Mouse (Mus musculus) neural tube, embryonic 11.5 days (tissue): ENCODE measurements at regions not wholly inside any gene's neighbourhood (a gene's known extent, or its start where the extent isn't known, plus 50 kb on each side); places are given as distances from the start of the nearest gene placed in this dataset.
A peak's percentile ranks its signal among the peaks of the same experiment; 100 is the strongest.

ENCODE experiments used
- ATAC-seq: fragments of 200-750 bp; cut with Nextera tagmentation; 2 replicates; pipeline ENCODE4 v1.8.0; 2017; ENCODE audit warnings: moderate number of reproducible peaks, mild to moderate bottlenecking, moderate TSS enrichment, moderate library complexity; ENCODE audit not compliant: insufficient read depth, low FRiP score, low TSS enrichment
- DNase-seq: peaks from one replicate; pipeline ENCODE4 v3.0.0-alpha.2; 2015; ENCODE audit warnings: low spot score
- H3K27ac ChIP-seq: fragments of 300-500 bp; sonication (generic); 2 replicates; pipeline ENCODE4 v1.5.1; 2014; ENCODE audit warnings: low read depth, mild to moderate bottlenecking, low read length
- H3K27me3 ChIP-seq: fragments of 300-500 bp; sonication (generic); 2 replicates; pipeline ENCODE4 v1.6.1; 2014; ENCODE audit warnings: mild to moderate bottlenecking, low read length, mixed read lengths; ENCODE audit not compliant: control insufficient read depth, insufficient read depth
- H3K36me3 ChIP-seq: fragments of 300-500 bp; sonication (generic); 2 replicates; pipeline ENCODE4 v1.6.1; 2014; ENCODE audit warnings: mild to moderate bottlenecking, low read length, moderate library complexity, mixed read lengths; ENCODE audit not compliant: control insufficient read depth, insufficient read depth
- H3K4me1 ChIP-seq: fragments of 300-500 bp; sonication (generic); 2 replicates; pipeline ENCODE4 v1.6.1; 2014; ENCODE audit warnings: low read length, mixed read lengths; ENCODE audit not compliant: control insufficient read depth, insufficient read depth
- H3K4me2 ChIP-seq: fragments of 300-500 bp; sonication (generic); 2 replicates; pipeline ENCODE4 v1.6.1; 2014; ENCODE audit warnings: low read depth, mild to moderate bottlenecking, moderate library complexity
- H3K4me3 ChIP-seq: fragments of 300-500 bp; sonication (generic); 2 replicates; pipeline ENCODE4 v1.5.1; 2014; ENCODE audit warnings: low read depth, low read length
- H3K9ac ChIP-seq: fragments of 300-500 bp; sonication (generic); 2 replicates; pipeline ENCODE4 v1.6.1; 2014; ENCODE audit warnings: mild to moderate bottlenecking, low read length
- H3K9me3 ChIP-seq: fragments of 300-500 bp; sonication (generic); 2 replicates; pipeline ENCODE4 v1.6.1; 2016; ENCODE audit warnings: low read length; ENCODE audit not compliant: control insufficient read depth
- WGBS: fragments of 180-500 bp; shearing (Covaris S2); extraction: QIAGEN DNeasy Blood & Tissue Kit; methylation state at CpG from one replicate; pipeline ENCODE4 v1.1.7; 2014; 5-methylcytosine and 5-hydroxymethylcytosine counted together

DNA sequence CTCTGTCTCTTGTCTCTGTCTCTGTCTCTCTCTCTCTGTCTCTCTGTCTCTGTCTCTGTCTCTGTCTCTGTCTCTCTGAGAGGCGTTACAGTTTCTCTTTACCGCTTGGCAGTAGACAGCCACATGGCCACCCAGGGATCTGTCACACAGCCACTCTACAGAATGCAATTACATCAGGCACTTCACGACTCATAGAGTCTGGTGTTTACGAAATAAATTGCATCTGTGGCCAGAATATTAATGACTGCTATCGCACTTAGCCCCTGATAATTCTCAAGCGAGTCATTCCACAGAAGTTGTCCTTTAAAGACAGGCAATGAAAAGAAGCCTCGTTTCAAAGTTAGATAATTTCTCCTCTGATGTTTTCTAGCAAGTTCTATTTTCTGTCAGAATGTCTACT is 170.9 kb upstream of the Phyhipl start:
- no peak overlapping the region for H3K9ac ChIP-seq
- no peak overlapping the region for H3K4me3 ChIP-seq
- no peak overlapping the region for H3K4me2 ChIP-seq
- H3K36me3 ChIP-seq, result no peaks in the 10 kb centered on the region
- ATAC-seq (no peak), DNase-seq (no peak)
- no peaks in the 10 kb centered on the region for H3K9me3 ChIP-seq
- no peaks in the 10 kb centered on the region for H3K4me1 ChIP-seq
- no peaks in the 10 kb centered on the region for H3K27me3 ChIP-seq
- H3K27ac ChIP-seq, result no peak overlapping the region
- 83% methylated on average over 7 of the region's 7 CpGs for WGBS

DNA sequence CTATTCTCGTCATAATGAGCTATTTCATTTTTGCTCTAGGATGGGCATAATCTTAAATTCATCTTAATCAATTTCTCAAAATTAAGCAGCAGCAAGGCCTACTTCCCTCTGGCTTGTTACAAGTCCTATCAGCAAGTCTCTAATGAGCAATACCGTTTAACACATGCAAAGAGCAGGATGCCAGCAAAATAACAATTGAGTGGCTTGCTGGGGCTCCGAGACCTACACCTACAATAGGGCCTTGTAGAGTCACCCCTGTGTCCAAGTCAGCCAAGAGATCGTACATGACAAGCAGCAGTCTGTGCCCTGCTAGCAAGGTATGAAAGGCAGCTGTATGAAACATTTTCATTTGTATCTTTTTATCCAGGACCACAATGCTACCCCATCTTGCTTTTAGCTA is 169.7 kb upstream of the Phyhipl start:
- H3K9ac ChIP-seq, result no peak overlapping the region
- ATAC-seq, result no peak
- WGBS, result 82% methylated on average over 4 of the region's 4 CpGs

DNA sequence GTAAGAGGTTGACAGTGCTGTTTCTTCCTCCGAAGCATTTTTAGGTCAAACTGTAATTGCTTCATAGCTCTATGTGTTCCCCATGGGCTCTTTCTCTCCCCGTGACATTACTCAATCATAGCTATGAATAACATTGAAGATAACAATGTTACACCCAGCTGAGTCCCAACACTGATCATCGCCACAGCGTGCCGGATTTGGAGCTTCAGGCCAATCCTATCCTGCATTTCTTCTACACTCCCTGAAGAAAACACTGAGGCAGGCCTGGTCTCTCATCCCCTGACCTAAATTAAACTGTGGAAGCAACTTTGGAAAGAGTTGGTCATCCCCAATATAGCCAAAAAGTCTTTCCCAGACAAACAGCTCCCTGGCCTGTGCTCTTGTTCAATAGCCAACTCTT is 168.7 kb upstream of the Phyhipl start:
- H3K27me3 ChIP-seq, result no peaks in the 10 kb centered on the region
- H3K9me3 ChIP-seq, result no peaks in the 10 kb centered on the region
- ATAC-seq, result no peak
- H3K27ac ChIP-seq, result no peak overlapping the region
- H3K9ac ChIP-seq, result no peak overlapping the region
- no peak overlapping the region for H3K4me3 ChIP-seq
- WGBS, result 91% methylated on average over 5 of the region's 5 CpGs
- no peaks in the 10 kb centered on the region for H3K4me1 ChIP-seq
- no peaks in the 10 kb centered on the region for H3K36me3 ChIP-seq
- DNase-seq, result no peak
- no peak overlapping the region for H3K4me2 ChIP-seq

More for the DNA sequence above, 169.7 kb upstream of the Phyhipl start:
- Histone ChIP-seq H3K9me3 (no peaks in the 10 kb centered on the region), H3K36me3 (no peaks in the 10 kb centered on the region), H3K27ac (no peak overlapping the region), H3K4me2 (no peak overlapping the region), H3K27me3 (no peaks in the 10 kb centered on the region), H3K4me3 (no peak overlapping the region), H3K4me1 (no peaks in the 10 kb centered on the region)
- DNase-seq, result no peak

DNA sequence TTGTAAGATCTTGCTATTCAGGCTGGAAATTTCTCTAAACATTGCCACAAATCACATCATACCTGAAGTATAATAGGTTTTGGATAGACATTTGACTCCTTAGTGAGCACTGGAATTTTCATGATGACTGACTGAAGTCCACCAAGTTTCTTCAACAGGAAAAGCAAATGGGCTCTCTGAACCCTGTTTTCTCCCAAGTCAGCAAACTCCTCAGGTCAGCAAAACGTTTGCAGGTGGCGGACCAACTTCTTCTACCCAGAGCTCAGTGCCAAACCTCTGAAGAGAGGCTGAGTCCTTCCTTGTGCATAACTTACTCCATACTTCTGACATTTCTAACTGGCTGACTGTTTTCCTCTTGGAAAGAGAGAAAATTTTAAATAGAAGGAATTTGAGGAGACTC is 164.2 kb upstream of the Phyhipl start:
- H3K9me3 ChIP-seq, result no peaks in the 10 kb centered on the region
- H3K4me2 ChIP-seq, result no peak overlapping the region
- 72% methylated on average over 2 of the region's 2 CpGs for WGBS
- H3K4me1 ChIP-seq, result no peaks in the 10 kb centered on the region
- H3K4me3 ChIP-seq, result no peak overlapping the region
- H3K9ac ChIP-seq, result no peak overlapping the region
- ATAC-seq (no peak), DNase-seq (no peak)
- H3K27ac ChIP-seq, result no peak overlapping the region
- H3K36me3 ChIP-seq, result no peaks in the 10 kb centered on the region
- H3K27me3 ChIP-seq, result no peaks in the 10 kb centered on the region

DNA sequence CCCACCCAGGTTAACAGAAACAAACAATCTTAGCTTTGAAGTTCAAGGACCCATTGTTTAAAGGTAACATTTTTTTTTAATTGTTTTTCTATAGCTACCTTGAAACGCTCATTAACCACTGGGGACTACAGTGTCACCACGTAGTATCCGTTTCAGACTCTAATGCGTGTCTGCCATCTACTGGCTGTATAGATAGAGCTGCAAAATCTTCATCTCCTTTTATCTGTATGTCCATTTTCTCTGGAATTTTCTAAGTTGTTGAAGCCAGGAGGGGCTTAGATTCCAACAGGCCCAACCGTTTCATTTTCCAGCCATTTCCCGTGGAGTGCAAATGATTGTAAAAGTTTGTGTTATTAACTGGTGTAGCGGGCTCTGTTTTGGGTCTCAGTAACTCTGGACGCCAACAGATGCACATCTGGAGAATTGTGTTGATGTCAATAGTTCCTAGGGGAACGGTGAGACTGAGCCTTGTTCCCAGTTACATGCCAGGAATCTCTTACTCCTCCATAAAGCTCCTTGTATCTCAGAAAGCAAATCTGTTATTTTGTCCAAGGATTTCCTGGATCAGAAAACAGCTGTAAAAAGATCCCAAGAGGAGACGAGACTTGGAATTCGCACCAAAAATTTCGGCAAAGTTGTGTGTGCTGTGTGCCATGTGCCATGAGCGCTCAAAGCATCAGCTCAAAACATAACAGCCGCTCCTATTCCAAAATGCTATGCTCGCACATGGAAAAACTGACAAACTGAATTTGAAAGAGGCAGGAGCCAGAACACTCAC is 158.8 kb upstream of the Phyhipl start:
- H3K36me3 ChIP-seq, result no peaks in the 10 kb centered on the region
- peaks cover 2% of the 10 kb centered on the region; the same call in 1 of the 2 replicates for H3K9me3 ChIP-seq
- H3K4me1 ChIP-seq, result no peaks in the 10 kb centered on the region
- no peak overlapping the region for H3K27ac ChIP-seq
- H3K27me3 ChIP-seq, result no peaks in the 10 kb centered on the region
- no peak overlapping the region for H3K4me2 ChIP-seq
- H3K9ac ChIP-seq, result no peak overlapping the region
- 65% methylated on average over 15 of the region's 15 CpGs for WGBS
- DNase-seq (peak; percentile 32), ATAC-seq (peak; percentile 58; the same call in 1 of the 2 replicates)
- H3K4me3 ChIP-seq, result no peak overlapping the region

DNA sequence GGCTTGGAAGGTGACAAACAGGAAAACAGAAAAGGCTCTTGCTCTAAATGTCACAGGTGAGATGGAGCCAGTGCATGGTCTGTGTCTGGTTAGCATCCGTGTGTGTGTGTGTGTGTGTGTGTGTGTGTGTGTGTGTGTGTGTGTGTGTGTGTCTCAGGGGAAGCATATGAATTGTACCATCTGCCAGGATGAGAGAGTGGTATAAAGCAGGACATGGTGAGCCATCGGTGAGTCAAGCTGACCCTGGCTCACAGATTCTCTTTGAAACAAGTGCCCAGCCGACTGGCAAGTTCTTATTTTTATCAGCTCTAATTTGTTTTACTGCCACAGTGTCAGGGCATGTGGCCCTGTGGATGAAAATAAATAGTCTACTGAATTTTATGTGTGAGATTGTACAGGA is 153.6 kb upstream of the Phyhipl start:
- DNase-seq (no peak), ATAC-seq (no peak)
- Histone ChIP-seq H3K4me1 (peaks cover 7% of the 10 kb centered on the region; the same call in 1 of the 2 replicates), H3K36me3 (no peaks in the 10 kb centered on the region), H3K27ac (no peak overlapping the region), H3K4me3 (no peak overlapping the region), H3K4me2 (no peak overlapping the region), H3K9me3 (peaks cover 2% of the 10 kb centered on the region; the same call in 1 of the 2 replicates), H3K9ac (no peak overlapping the region), H3K27me3 (no peaks in the 10 kb centered on the region)
- 74% methylated on average over 3 of the region's 3 CpGs for WGBS

DNA sequence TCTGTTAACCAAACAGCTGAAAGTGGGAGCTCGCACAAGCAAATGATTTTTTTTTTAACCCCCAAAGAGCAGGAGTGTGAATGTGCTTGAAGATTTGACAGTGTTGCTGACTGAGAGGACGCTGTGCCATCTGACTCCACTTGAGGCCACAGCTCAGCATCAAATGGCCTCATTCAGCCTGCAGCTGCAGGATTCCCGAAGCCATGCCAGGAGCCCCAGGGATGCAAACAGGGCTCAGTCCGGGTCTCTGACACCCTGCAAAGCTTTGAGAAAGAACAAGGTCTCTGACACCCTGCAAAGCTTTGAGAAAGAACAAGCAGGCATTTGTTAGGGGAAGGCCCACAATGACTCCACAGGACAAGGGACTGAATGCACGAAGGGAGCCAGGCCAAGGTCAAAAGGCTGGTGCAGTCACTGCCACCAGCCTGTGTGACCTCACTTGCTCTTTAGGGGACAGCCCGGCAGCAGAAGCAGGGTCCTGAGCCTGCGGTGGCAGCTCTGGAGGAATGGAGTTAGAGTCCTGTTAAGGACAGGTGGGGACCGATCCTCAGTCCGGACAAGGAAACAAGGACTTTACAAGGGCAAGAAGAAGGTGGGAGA is 151.1 kb upstream of the Phyhipl start:
- no peak for ATAC-seq
- H3K4me3 ChIP-seq, result no peak overlapping the region
- DNase-seq, result no peak
- WGBS, result 36% methylated on average over 9 of the region's 9 CpGs
- no peak overlapping the region; the same call in 1 of the 2 replicates for H3K9ac ChIP-seq
- no peaks in the 10 kb centered on the region for H3K27me3 ChIP-seq
- peaks cover 7% of the 10 kb centered on the region; the same call in 1 of the 2 replicates for H3K4me1 ChIP-seq
- H3K36me3 ChIP-seq, result no peaks in the 10 kb centered on the region
- no peak overlapping the region for H3K27ac ChIP-seq
- no peak overlapping the region for H3K4me2 ChIP-seq
- H3K9me3 ChIP-seq, result no peaks in the 10 kb centered on the region

DNA sequence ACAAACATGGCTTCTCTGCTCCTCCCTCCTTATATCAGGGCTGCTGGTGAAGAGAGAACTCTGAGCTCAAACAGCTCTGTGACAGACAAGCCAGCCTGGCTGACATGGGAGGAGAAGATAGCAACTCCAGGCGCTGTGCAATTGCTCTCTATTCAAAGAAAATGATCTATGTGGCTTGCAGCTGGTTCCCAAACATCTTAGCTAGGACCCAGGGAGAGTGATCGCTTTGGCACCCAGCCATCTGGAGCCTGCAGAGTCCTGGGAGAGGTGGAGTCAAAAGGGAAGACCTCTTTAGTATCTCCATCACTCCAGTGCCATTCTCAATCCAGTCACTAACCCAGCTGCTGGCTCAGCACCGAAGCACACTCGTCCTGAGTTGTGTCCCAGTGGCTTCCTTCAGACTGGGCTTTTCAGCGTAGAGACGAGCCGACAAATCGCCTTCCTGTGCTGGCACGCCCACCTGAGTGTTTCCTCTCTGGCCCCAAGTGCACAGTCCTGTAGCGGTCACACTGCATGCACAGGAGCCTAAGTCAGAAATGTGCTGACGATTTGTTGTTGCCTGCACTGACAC is 145.1 kb upstream of the Phyhipl start:
- ATAC-seq (no peak), DNase-seq (no peak)
- H3K27me3 ChIP-seq, result no peaks in the 10 kb centered on the region
- H3K36me3 ChIP-seq, result no peaks in the 10 kb centered on the region
- H3K9ac ChIP-seq, result no peak overlapping the region
- no peak overlapping the region for H3K4me3 ChIP-seq
- 60% methylated on average over 11 of the region's 11 CpGs for WGBS
- H3K27ac ChIP-seq, result no peak overlapping the region; the same call in 1 of the 2 replicates
- no peaks in the 10 kb centered on the region for H3K9me3 ChIP-seq
- peaks cover 3% of the 10 kb centered on the region; the same call in 1 of the 2 replicates for H3K4me1 ChIP-seq
- no peak overlapping the region for H3K4me2 ChIP-seq
